Mouse (Mus musculus): ENCODE measurements around the gene Gm3043. TPM values are rescaled to one million over a fixed set of nuclear protein-coding genes. Genes with fewer than 3 reads are reported as not detected.

Gene Gm3043
- not detected in 2 replicates for polyA plus RNA-seq (2015; fragmentation: Nextera tagmentation; extraction: Ambion mirVana)

DNA sequence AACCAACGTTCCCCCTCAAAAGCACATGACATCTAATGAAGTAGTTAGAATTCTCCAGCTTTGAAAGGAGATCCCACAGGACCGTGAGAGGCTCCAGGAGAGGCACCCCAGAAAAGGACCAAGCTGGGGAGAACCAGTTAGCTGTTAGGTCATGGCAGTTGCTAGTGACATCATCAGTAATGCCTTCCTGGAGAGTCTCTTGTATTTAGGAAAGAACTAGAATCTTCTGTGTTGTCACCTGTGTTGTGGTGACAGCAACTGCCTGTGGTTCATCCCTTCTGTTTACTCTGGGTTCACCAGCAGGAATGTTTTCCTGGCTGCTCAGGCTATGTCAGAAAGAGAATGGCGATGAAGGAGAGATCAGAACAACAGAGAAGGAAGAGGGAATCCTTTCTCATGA lies at the start of gene Gm3043:
Gene Gm3043, plus strand, starts transcription at position 301 of the 400 bp plus-strand sequence.

DNA sequence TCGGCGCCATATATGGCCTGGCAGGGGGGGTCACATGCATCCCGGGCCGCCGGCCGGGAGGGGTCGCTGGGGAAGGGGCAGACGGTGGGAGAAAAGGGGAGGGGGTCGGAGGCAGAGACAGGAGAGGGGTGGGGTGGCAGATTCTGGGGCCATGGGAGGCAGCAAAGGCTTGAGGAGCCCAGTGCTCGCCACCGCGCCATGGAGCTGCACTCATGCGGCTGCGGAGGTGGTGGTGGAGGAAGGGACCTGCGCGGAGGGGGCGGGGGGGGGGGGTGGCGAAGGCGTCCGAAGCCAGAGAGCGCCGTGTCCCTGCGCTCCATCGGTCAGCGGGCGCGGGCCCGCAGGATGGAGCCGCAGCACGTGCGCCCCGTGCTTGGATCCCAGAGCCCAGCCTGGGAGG lies 36.9 kb upstream of the Gm3043 start, which contains the start of gene Gm3020:
Gene Gm3020, plus strand, starts transcription at position 301 of the 400 bp plus-strand sequence.

Other genes starting within 250 kb of the Gm3043 start
- 0.28 TPM in 1 of 2 replicates, not detected in the other for gene Gm10408, start 239.4 kb upstream of the Gm3043 start, polyA plus RNA-seq (2015; fragmentation: Nextera tagmentation; extraction: Ambion mirVana)
- gene Gm3012, start 54.3 kb upstream of the Gm3043 start, polyA plus RNA-seq (2015; fragmentation: Nextera tagmentation; extraction: Ambion mirVana): not detected in 2 replicates
- 19.3 and 21.4 TPM in 2 replicates for gene Gm3020, start 36.8 kb upstream of the Gm3043 start, polyA plus RNA-seq (2015; fragmentation: Nextera tagmentation; extraction: Ambion mirVana)
- gene Gm3002, start 121.3 kb downstream of the Gm3043 start, polyA plus RNA-seq (2015; fragmentation: Nextera tagmentation; extraction: Ambion mirVana): 4.1 and 6.6 TPM in 2 replicates
- not detected in 2 replicates for gene Gm3033, start 157.5 kb downstream of the Gm3043 start, polyA plus RNA-seq (2015; fragmentation: Nextera tagmentation; extraction: Ambion mirVana)
- gene Gm2916, start 195.4 kb downstream of the Gm3043 start, polyA plus RNA-seq (2015; fragmentation: Nextera tagmentation; extraction: Ambion mirVana): not detected in 2 replicates
- not detected in 2 replicates for gene Gm3029, start 243.0 kb downstream of the Gm3043 start, polyA plus RNA-seq (2015; fragmentation: Nextera tagmentation; extraction: Ambion mirVana)